9 mouse cellular contexts compared by ENCODE assay signal in genomic region chr7:82504101-82504500, GRCm38 (mm10).
A peak's percentile ranks its signal among the peaks of the same experiment; 100 is the strongest.
DNase-seq lines count a peak whose midpoint lies in the region; ATAC-seq and TF ChIP-seq lines count a peak whose summit lies in the region.
"Had no signal": no experiment of that assay in that cellular context is flagged by ENCODE, and none has a peak within 500 bp of the region (broad histone marks: within the 10 kb centered on the region; RNA-seq: fewer than 3 reads in every experiment).

No protein-coding gene starts in this region.

- no peak overlapping the region for H3K9ac ChIP-seq in kidney, postnatal 0 days (ENCODE audit: low read depth, low read length)
- H3K9ac ChIP-seq in liver, embryonic 11.5 days (ENCODE audit: low read depth, low read length): no peak overlapping the region

- H3K4me1 ChIP-seq in kidney, postnatal 0 days (replicated peaks; ENCODE audit: insufficient read depth, low read length): no peaks in the 10 kb centered on the region
- H3K4me1 ChIP-seq in liver, embryonic 11.5 days (replicated peaks; ENCODE audit: control insufficient read depth, insufficient read depth, low read length): no peaks in the 10 kb centered on the region

- no peak overlapping the region for H3K4me2 ChIP-seq in kidney, postnatal 0 days (ENCODE audit: low read length)
- no peak overlapping the region for H3K4me2 ChIP-seq in liver, embryonic 11.5 days

- no peaks in the 10 kb centered on the region for H3K36me3 ChIP-seq in kidney, postnatal 0 days (ENCODE audit: insufficient read depth, low read length)
- H3K36me3 ChIP-seq in liver, embryonic 11.5 days (ENCODE audit: control insufficient read depth, insufficient read depth, low read length): no peaks in the 10 kb centered on the region

- ATAC-seq in kidney, postnatal 0 days (replicated peaks; ENCODE audit: low FRiP score, low read depth): no peak; the same call in 1 of the 2 replicates
- no peak for ATAC-seq in liver, embryonic 11.5 days (replicated peaks; ENCODE audit: low FRiP score)
- ATAC-seq in erythroblast, adult 5-6 weeks (replicated peaks; ENCODE audit: low FRiP score, poor library complexity, severe bottlenecking): no peak

- no peaks in the 10 kb centered on the region for H3K27me3 ChIP-seq in kidney, postnatal 0 days (ENCODE audit: insufficient read depth, low read length)
- H3K27me3 ChIP-seq in liver, embryonic 11.5 days (replicated peaks; ENCODE audit: control insufficient read depth, insufficient read depth, low read length): no peaks in the 10 kb centered on the region

- DNase-seq in 3134 (ENCODE audit: extremely low read depth, insufficient read length, low spot score) (peak; percentile 22), WW6 (ENCODE audit: low read depth, low spot score) (peak; percentile 48)
- peak; percentile 57 to 59 for DNase-seq in cerebellum, postnatal 36 days
- DNase-seq in gastrocnemius, postnatal 10 days: peak; percentile 40
- DNase-seq in kidney, postnatal 0 days (ENCODE audit: low spot score): peak; percentile 78
- peak; percentile 42 for DNase-seq in liver, embryonic 11.5 days (ENCODE audit: low spot score)
- peak; percentile 8 for DNase-seq in ovary, adult 18-20 months (ENCODE audit: low spot score)

- H3K9me3 ChIP-seq in kidney, postnatal 0 days (replicated peaks; ENCODE audit: low read length): no peaks in the 10 kb centered on the region
- no peaks in the 10 kb centered on the region for H3K9me3 ChIP-seq in liver, embryonic 11.5 days (ENCODE audit: control insufficient read depth, low read length)

- TF ChIP-seq CTCF in kidney, postnatal 0 days (IDR thresholded peaks at IDR 0.05; ENCODE audit: low read depth): peak; percentile 87

- 27% methylated on average over 4 of the region's 4 CpGs for WGBS in kidney, postnatal 0 days
- WGBS in liver, embryonic 11.5 days: 18% methylated on average over 4 of the region's 4 CpGs

- H3K27ac ChIP-seq in kidney, postnatal 0 days: no peak overlapping the region
- H3K27ac ChIP-seq in liver, embryonic 11.5 days (ENCODE audit: low read depth, low read length): no peak overlapping the region

- H3K4me3 ChIP-seq in kidney, postnatal 0 days (replicated peaks; ENCODE audit: low read depth, low read length): no peak overlapping the region
- H3K4me3 ChIP-seq in liver, embryonic 11.5 days (ENCODE audit: low read depth, low read length): no peak overlapping the region
- H3K4me3 ChIP-seq: erythroblast, embryonic 14.5 days had no signal

Comparison
In these comparisons a context has a peak if more than half of its experiments do, and no peak if none do; other contexts are left out.
1. DNase-seq: peak in every context shown above with its lines; median percentile 78 in kidney, postnatal 0 days; 58 in cerebellum, postnatal 36 days; 48 in WW6; 42 in liver, embryonic 11.5 days; 40 in gastrocnemius, postnatal 10 days; 22 in 3134; 8 in ovary, adult 18-20 months.